Mouse (Mus musculus) ovary, adult 18-20 months (tissue): ENCODE data around the gene Psmd12.
A peak's percentile ranks its signal among the peaks of the same experiment; 100 is the strongest.
"Not testable (repeated sequence)": the region's sequence is repeated elsewhere in the genome, so short reads cannot be mapped to it uniquely, and the experiment has no call there.

ENCODE experiments used
- DNase-seq: peaks from one replicate; pipeline ENCODE4 v3.0.0; 2022; ENCODE audit warnings: low spot score, mixed read lengths

Psmd12 gene

DNA sequence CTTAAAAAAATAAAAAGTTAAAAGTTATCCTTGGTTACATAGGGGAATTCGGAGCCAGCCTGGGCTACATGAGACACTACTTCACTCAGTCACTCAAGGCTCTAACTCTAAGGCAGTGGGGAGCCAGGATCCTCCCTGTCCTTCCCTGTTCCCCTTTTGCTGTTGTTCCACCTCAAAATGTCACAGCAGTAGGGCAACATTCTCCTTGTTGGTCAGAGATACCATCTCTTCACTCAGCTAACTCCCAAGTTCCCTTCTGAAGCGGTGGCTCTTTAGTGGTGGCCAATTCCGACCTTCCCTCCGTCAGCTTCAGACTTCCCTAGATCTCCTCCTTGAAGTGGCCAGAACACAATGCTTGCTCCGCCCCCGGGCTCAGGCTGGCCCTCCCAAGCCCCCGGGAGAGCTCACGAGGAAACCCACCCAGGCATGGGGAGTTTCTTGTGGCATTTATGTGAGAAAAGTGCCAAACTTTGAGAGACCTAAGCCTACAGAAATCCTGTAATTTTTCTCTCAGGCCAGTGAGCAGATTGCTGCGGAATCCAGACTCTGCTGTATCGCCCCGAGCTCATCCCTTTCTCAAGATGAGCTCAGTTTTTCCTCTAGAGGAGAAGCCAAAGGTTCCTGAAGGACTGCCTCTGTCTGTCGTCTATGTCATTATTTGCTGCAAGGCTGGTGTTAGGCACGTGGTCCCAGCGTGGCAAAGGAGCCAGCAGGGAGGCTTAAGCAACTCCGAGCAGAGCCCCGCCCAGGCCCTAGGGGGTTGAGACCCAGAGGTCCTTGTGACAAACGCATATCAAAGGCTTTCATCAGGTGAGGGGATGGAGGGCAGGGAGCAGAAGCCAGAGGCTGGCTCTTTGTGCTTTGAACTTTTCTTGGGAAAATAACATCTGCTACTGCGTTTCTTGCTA lies 31.3 kb downstream of the Psmd12 start:
- no peak for DNase-seq

DNA sequence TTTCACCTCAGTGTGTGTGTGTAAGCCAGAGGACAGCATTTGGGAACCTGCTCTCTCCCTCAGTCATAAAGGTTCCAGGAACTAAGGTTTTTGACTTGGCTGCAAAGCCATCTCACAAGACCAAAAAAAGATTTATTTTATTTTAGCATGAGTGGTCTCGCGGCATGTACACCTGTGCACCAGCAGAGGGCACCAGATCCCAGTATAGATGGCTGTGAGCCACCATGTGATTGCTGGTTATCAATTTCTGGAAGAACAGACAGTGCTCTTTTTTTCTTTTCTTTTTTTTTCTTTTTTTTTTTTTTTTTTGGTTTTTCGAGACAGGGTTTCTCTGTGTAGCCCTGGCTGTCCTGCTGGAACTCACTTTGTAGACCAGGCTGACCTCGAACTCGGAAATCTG lies 32.7 kb downstream of the Psmd12 start:
- not testable (repeated sequence) for DNase-seq

DNA sequence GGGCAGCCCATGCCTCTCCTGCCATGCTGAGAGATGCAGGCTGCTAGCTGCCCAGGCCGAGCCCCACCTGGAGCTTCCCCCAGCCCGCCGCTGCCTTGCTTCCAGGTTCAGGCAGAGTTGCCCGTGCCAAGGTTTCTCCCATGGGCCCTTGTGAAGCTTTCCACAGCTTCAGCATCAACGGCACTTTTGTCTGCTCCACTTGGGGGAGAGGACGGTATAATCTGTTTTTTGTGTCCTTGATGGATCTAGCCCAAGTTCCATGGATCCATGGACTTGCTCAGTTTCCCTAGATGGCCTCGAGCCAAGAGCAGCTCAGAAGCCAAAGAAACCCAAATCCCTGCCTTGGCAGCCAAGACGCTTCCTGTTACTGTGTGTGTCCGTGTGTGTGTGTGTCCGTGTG lies 33.8 kb downstream of the Psmd12 start:
- DNase-seq: no peak

DNA sequence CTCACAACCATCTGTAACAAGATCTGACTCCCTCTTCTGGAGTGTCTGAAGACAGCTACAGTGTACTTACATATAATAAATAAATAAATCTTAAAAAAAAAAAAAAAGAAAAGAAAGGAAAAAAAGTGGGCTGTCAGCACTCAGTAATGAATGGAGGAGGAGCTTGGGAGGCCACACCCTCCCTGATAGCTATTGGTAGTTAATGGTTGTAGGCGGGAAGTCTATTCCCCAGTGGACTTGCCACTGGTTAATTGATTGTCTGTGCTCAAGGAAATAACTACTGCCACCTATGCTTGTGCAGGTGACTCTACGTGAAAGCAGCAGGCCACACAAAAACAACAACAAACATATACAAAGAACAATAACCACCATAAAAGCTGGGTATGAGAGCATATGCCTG lies 37.1 kb downstream of the Psmd12 start:
- no peak for DNase-seq

DNA sequence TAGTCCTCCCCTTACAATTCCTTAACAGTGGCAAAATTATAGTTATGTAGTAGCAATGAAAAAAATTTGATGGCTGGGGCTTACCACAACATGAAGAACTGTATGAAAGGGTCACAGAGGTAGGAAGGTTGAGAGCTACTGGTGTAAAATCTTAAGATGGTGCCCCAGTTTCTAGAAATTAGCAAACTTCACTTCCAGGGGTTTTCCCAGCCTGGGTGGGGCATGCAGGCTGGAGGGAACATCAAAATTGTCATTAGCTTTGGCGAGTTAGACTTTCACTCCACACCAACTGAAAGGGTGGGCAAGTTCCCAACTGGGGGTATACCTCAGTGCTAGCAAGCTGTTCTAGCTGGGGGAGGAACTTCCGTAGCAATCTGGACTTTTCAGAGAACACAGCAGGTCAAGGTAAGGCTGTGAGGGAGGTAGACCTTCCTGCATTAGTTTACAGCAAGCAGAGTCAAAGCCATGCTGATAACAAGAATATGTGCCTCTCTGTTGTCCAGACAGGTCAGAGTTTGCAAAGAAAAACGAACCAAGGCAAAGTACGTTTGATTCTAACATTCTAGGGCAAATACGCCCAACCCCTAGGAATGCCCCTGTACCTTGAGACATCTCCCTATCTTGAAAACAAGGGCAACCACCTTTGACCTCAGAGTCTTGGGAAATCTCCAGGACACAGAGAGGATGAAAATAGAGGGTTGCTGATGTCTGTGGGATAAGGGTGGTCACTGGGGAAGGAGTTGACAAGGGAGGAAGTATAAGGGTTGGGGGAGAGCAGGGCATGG lies 39.6 kb downstream of the Psmd12 start:
- DNase-seq: no peak

DNA sequence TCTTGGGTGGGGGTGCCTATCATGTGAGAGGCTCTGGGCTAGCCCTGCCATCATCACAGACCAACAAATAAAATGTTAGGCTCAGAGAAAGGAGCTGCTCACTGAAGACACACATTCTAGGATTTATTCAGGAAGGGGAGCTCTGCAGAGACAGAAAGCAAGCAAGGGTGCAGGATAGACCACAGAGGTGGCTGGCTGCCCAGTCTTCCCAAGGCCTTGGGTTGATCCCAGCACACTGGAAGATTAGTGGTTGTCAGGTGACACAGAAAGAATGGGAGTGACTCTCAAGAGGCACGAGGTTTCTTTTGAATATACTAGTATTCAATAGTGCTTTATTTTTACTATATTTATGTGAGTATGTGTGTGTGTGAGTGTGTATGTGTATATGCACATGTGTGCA lies 41.9 kb downstream of the Psmd12 start:
- no peak for DNase-seq

DNA sequence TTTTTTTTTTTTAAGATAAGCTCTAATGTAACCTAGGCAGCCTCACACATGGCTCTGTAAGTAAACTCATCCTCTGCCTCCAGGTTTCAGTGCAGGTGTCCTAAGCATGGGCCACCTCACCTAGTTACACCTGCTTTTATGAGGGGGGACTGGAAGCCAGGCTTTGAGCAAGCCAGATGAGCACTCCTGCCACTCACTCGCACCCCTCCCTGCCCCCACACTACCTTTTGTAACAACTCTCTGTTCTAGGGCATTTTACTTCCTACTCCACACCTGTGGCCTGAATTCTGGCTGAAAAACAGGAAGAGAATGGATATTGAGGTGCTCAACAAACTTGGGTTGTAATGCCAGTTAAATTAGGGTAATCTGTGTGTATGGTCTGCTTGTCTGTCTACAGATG lies 45.7 kb downstream of the Psmd12 start:
- DNase-seq: no peak

DNA sequence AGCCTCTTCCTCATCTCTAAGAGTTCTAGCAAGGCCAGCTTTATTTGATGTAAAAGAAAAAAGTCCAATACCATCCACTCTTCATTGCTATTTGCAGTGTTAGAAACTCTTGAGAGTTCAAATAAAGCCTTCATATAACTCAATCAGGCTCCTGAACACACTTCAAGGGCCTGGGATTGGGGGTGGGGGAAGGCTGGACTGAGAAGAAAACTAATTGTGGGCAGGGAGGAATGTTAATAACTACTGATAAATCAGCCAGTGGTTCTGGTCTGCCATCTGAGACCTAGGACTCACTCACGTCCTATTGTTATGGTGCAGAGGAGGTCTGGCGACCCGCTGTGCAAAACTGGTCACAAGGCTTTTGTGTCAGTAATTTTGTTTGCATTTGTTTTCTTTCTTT lies 48.3 kb downstream of the Psmd12 start:
- no peak for DNase-seq

DNA sequence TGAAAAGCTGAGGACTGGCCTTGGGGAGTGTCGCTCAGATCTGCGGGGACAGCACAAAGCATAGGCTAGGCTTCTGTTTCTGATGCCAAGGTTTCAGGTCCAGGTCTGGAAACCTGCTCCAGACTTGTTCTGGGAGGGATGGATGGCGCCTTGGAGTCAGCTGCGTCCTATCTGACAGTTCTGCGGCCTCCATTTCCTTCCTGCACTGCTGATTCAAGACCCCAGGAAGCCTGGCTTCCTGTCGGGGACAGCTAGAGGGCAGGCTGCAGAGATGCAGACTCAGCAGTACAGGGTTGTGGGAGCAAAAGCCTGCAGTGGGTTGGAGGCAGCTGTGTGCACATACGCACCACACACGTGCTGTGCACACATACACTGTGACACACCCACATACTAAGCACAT lies 50.0 kb downstream of the Psmd12 start:
- DNase-seq: no peak

DNA sequence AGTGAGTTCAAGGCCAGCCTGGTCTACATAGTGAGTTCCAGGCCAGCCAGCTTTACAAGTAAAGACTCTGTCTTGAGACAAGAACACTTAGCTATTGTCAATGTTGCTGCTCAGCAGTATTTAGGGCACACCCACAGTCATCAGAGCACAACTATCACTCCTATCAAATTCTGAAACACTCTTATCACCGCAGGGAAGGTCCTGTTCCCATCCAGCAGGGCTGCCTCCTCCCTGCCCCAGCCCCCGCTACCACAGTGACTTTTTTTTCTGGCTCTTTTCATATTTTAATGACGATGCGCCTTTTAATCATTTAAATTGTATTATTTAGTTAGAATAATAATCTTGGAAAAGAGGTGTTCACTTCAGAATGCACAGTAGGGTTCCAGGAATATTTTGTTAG lies 52.2 kb downstream of the Psmd12 start:
- no peak for DNase-seq

DNA sequence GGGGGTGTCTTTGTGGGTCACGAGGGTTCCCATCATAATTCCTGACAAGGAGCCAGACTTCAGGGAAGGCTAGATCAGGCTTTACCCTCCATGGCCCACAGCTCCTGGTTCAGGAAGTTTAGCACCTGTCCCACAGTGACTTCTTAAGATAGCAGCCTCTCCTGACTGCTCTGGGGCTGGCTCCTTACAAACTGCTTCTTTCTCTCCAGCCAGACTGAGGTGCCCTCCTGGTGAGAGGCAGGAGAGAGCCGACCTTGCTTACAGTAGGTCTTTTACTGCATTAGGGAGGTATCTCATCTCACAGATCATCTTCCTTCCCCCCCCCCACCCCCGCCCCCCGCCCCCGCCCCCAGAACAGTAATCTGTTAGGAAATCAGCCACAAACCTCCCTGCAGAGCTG lies 53.0 kb downstream of the Psmd12 start:
- DNase-seq: no peak

DNA sequence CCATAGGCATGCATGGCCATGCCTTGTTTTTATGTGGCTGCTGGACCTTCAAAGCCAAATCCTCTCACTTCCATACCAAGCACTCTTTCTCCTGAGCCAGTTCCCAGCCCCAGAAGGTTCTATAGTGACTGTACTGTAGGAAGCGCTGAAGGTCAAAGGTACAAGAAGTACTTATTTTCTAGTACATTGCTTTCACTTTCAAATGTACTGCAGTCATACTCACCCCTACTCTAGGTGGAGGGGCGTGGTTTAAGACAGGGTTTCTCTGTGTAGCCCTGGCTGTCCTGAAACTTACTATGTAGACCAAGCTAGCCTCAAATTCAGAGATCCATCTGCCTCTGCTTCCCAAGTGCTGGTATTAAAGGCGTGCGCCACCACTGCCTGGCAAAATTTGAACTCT lies 59.7 kb downstream of the Psmd12 start:
- DNase-seq: no peak

DNA sequence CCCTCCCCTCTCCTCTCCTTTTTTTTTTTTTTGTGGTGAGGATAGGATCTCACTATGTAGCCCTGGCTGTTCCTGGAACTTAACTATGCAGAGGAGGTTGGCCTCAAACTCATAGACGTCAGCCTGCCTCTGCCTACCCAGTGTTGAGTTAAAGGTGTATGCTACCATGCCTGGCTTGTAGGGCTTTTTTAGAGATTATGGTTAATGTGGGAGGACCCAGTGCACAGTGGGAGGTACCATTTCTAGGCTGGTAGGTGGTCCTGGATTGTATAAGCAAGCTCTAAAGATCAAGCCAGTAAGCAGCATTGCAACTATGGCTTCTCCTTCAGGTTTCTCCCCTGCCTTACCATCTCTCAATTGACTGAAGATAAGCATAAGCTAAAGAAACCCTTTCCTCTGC lies 61.1 kb downstream of the Psmd12 start:
- DNase-seq: no peak

DNA sequence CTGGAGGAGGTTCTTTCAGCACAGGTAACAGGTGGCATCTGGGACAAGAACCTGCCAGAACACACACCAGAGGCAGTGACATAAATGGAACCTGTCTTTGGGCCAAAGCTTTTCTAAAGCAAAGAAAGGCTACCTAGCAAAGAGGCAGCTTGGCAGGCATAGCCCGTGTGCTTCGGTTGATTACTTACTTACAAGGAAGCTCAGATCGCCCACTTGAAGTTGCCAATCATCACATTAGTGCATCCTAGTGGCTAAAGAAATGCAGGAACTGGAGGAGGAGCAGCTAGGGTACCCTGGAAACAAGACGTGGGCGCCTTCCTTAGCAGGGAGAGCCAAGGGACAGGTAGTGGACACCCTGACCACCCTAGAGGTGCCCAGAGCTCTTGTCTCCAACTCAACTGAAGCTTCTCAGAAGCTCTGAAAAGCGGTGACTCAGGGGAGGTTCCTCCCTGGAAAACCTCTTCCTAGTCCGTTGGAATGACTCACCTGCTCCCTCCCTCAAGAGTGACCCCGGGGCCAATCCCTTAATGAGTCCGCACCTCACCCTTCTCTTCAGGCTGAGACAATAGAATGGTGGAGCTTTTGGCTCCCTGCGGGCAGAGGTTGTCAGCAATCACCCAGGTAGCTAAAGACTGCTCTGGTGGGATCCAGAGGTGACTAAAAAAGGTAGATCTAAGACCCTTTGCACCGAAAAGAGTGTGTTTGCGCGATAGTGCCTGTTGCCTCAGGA lies 66.6 kb downstream of the Psmd12 start:
- DNase-seq: no peak

DNA sequence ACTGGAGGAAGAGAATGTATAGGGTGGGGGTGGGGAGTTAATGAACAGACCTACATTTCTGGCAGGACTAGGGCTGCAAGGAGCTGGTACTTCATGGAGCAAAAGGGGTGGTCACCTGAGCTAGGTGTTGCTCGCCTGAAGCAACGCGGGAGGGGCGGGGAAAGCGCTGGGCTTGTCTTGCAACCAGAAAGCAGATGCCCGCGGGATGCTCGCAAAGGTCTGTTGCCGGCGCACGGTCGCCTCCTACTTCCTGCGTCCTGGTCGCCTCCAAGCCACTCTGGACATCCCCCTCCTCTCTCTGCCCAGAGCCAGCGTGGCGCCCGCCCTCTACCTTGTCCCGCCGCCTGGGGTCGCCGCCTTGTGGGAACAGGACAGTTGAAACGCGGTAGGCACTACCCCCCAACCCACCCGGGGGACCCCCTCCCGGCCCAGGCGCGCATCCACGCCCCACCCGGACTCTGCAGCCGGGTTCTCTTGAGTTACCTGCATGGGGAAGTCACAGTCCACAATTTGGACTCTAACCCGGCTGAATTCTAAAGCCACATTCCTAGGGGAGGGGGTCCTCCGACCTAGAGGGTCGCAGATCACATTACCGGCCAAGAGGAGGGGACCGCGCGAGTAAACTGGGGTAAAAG lies 67.5 kb downstream of the Psmd12 start:
- DNase-seq: no peak

DNA sequence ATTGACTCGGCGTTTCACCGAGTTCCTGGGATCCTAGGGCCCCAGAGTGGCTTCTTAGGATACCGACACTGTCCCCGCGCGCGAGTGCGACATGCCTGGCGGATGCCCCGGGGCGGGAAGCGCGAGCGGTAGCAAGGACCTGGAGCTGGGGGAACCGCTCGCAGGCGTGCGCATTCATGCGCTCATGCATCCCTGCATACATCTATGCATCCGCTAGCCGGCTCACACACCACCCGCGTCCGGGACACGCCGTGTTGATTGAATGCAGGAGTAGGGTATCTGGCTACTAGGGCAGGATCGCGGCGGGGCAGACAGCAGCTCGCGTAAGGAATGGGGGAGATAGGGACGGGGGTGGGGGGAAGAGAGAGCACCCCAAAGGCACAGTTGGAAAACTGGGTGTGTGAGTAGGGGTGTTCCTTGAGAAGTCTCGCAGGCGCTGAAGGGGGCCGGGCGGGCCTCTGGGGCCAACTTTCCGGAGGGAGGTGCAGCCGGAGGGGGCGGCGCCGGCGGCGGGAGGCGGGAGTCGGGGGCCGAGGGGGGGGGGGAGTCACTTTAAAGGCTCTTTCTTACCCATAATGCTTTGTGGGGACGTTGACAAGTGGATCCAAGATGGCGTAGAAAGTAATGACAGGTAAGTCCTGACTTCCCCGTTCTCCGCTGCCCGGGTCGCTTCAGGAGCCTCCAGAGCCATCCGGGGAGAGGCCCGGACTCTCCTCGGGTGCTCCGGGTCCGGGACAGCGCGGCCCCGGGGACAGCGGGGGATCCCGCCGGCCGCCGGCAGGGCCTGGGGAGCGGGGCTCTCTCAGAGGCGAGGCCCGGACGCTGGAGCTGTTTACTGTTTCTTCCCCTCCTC lies 68.3 kb downstream of the Psmd12 start, which contains the start of gene Helz:
Helz (plus strand) TSS at position 580 of the 853 bp plus-strand sequence.
- DNase-seq: peak; percentile 44

DNA sequence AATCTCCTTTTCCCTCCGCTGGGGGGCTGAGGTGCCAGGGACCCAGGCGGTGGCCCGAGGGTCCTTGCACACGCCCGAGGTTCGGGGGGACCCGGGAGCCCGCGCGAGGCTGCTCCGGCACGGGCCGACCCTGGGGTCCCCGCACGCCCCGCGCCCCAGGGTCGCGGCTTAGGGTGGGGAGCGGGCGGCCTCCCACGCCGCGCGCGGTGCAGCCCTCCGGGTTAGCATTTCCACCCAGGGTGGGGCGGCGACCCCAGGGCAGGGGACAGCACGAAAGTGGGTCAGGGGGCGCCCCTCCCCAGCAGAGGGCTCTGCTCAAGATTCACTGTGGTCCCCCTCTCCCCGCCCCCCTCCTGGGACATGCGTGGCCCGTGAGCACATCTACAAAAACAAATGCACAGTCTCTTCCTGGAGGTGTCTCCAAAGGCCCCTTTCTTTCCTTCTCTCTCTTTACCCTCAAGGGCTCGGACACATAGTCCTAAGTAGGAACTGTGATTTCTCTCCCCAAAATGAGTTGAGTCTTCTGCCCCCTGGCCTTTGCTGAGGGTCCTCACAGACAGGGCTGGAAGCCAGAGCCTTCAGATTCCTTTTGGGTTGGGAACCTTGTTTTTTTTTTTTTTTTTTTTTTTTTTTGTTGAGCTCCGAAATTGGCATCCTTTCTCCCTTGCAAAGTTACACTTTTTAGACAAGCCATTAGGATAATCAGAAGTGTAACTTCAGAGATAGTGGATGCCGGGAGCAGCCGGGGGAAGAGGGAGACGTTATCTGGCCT lies 69.1 kb downstream of the Psmd12 start:
- DNase-seq: no peak
